ENCODE assay signal across 8 mouse cellular contexts in the genomic region with DNA sequence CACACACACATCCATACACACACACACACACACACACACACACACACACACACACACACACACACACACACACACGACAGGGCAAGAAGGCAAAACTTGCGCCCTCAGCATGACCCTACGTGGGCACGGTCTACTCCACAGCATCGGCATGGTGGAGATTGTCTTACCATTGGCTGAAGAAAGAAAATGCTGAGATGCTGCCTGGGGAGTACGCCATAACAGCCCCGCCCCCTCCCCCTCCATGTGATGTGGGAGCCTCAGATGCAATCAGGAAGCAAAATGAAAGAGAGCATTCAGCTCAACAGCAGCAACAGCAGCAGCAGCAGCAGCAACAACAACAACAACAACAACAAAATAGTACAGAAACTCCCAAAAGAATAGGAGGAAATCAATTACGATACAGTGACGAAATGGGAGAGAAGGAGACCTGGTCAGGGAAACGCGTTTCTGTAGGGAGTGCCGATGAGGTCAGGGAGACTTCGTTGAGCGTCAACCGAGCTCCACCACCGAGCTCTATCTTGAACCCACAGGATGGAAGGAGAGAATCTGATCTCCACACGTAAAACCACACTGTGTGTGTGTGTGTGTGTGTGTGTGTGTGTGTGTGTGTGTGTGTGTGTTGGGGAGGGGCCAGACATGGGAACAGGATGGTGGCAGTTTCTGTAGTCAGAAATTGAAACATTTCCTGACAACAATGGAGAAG. TPM values are rescaled to one million over a fixed set of nuclear protein-coding genes. Genes with fewer than 3 reads are reported as not detected.
A peak's percentile ranks its signal among the peaks of the same experiment; 100 is the strongest.
DNase-seq lines count a peak whose midpoint lies in the region; ATAC-seq and TF ChIP-seq lines count a peak whose summit lies in the region.

No protein-coding gene starts in this region.

- WGBS in heart, embryonic 16.5 days = 53% methylated on average over 17 of the region's 17 CpGs
- WGBS in limb, embryonic 14.5 days = 63% methylated on average over 17 of the region's 17 CpGs
- WGBS in neural tube, embryonic 15.5 days = 64% methylated on average over 17 of the region's 17 CpGs

- peaks cover 4% of the 10 kb centered on the region for H3K4me1 ChIP-seq in heart, embryonic 16.5 days (ENCODE audit: control insufficient read depth, insufficient read depth, low read length)
- peaks cover 4% of the 10 kb centered on the region for H3K4me1 ChIP-seq in limb, embryonic 14.5 days (ENCODE audit: control insufficient read depth, insufficient read depth, low read length)
- peaks cover 10% of the 10 kb centered on the region for H3K4me1 ChIP-seq in neural tube, embryonic 15.5 days

- TF ChIP-seq POLR2A in limb, embryonic 14.5 days (IDR thresholded peaks at IDR 0.05; ENCODE audit: borderline replicate concordance, extremely low read depth, insufficient read depth, insufficient read length) = no peak

- H3K36me3 ChIP-seq in heart, embryonic 16.5 days (ENCODE audit: control insufficient read depth, insufficient read depth) = no peaks in the 10 kb centered on the region
- H3K36me3 ChIP-seq in limb, embryonic 14.5 days (ENCODE audit: control insufficient read depth, insufficient read depth, low read length) = no peaks in the 10 kb centered on the region
- H3K36me3 ChIP-seq in neural tube, embryonic 15.5 days = no peaks in the 10 kb centered on the region

- H3K9ac ChIP-seq in heart, embryonic 16.5 days (ENCODE audit: low read length) = no peak overlapping the region; the same call in 1 of the 2 replicates
- H3K9ac ChIP-seq in limb, embryonic 14.5 days (ENCODE audit: low read depth, low read length, severe bottlenecking) = peak overlapping the region; percentile 21; the same call in 1 of the 2 replicates
- H3K9ac ChIP-seq in neural tube, embryonic 15.5 days (replicated peaks) = no peak overlapping the region

- peak; percentile 93 for DNase-seq in heart, adult 11 months
- DNase-seq in heart, postnatal 4 days = no peak
- DNase-seq in limb, embryonic 14.5 days (ENCODE audit: low spot score) = no peak
- DNase-seq in cerebellum, postnatal 4 days (ENCODE audit: low spot score in 2 of 2) = no peak
- DNase-seq in cerebellum, adult 11-12 months = no peak
- no peak for DNase-seq in frontal cortex, postnatal 10 days (ENCODE audit: low spot score in 2 of 2)

- no peaks in the 10 kb centered on the region for H3K9me3 ChIP-seq in heart, embryonic 16.5 days (replicated peaks; ENCODE audit: control insufficient read depth, low read length)
- H3K9me3 ChIP-seq in limb, embryonic 14.5 days (ENCODE audit: control insufficient read depth, low read length) = no peaks in the 10 kb centered on the region
- H3K9me3 ChIP-seq in neural tube, embryonic 15.5 days (replicated peaks) = no peaks in the 10 kb centered on the region

- H3K4me3 ChIP-seq in heart, embryonic 16.5 days (ENCODE audit: low read length) = peak overlapping the region; percentile 24
- no peak overlapping the region for H3K4me3 ChIP-seq in limb, embryonic 14.5 days (replicated peaks; ENCODE audit: low read length)
- H3K4me3 ChIP-seq in neural tube, embryonic 15.5 days (replicated peaks) = no peak overlapping the region

- no peak for ATAC-seq in heart, embryonic 16.5 days (replicated peaks; ENCODE audit: extremely low read depth, insufficient read depth, low FRiP score)
- ATAC-seq in limb, embryonic 14.5 days (ENCODE audit: low FRiP score, low read depth) = peak; percentile 15; the same call in 1 of the 2 replicates
- no peak for ATAC-seq in neural tube, embryonic 15.5 days (ENCODE audit: low FRiP score)

- peak overlapping the region; percentile 68 for H3K27ac ChIP-seq in heart, embryonic 16.5 days (ENCODE audit: low read length)
- no peak overlapping the region for H3K27ac ChIP-seq in limb, embryonic 14.5 days (replicated peaks; ENCODE audit: low read depth, low read length)
- 0 out of 2 replicates have a peak overlapping the region, but pooled peaks have one; percentile 28 for H3K27ac ChIP-seq in neural tube, embryonic 15.5 days (replicated peaks)

- peak overlapping the region; percentile 53 for H3K4me2 ChIP-seq in heart, embryonic 16.5 days (ENCODE audit: low read depth, low read length)
- no peak overlapping the region; the same call in 1 of the 2 replicates for H3K4me2 ChIP-seq in limb, embryonic 14.5 days (replicated peaks; ENCODE audit: low read depth, low read length, severe bottlenecking)
- peak overlapping the region; percentile 27 for H3K4me2 ChIP-seq in neural tube, embryonic 15.5 days

- H3K27me3 ChIP-seq in heart, embryonic 16.5 days (ENCODE audit: control insufficient read depth, insufficient read depth, low read length) = no peaks in the 10 kb centered on the region
- H3K27me3 ChIP-seq in limb, embryonic 14.5 days (ENCODE audit: control insufficient read depth, insufficient read depth, low read length) = no peaks in the 10 kb centered on the region
- no peaks in the 10 kb centered on the region for H3K27me3 ChIP-seq in neural tube, embryonic 15.5 days (replicated peaks)

RNA-seq across cellular contexts. Expression of gene Ramp3, which starts 21.5 kb away (rescaled TPM):
- total RNA-seq in heart, postnatal 4 days (2021) = 1 to 10 TPM; 3.6 to 3.7 TPM
- polyA plus RNA-seq in heart, embryonic 16.5 days (2015; fragmentation: Nextera tagmentation; extraction: Ambion mirVana) = 4.3 and 5.9 TPM in 2 replicates
- polyA plus RNA-seq in limb, embryonic 14.5 days (2012; rRNA removed) = 10.3 and 11.3 TPM in 2 replicates
- polyA plus RNA-seq in limb, embryonic 14.5 days (2014; fragmentation: Nextera tagmentation; extraction: Ambion mirVana) = 4.5 and 6.7 TPM in 2 replicates
- polyA plus RNA-seq in neural tube, embryonic 15.5 days (2015; fragmentation: Nextera tagmentation; extraction: Ambion mirVana) = 29.9 and 32.1 TPM in 2 replicates

RNA-seq across cellular contexts. Expression of gene Wap, which starts 41.4 kb away (rescaled TPM):
- total RNA-seq in heart, postnatal 4 days (2021) = not detected
- not detected in 2 replicates for polyA plus RNA-seq in heart, embryonic 16.5 days (2015; fragmentation: Nextera tagmentation; extraction: Ambion mirVana)
- not detected in 2 replicates for polyA plus RNA-seq in limb, embryonic 14.5 days (2012; rRNA removed)
- polyA plus RNA-seq in limb, embryonic 14.5 days (2014; fragmentation: Nextera tagmentation; extraction: Ambion mirVana) = not detected in 2 replicates
- polyA plus RNA-seq in neural tube, embryonic 15.5 days (2015; fragmentation: Nextera tagmentation; extraction: Ambion mirVana) = not detected in 2 replicates

RNA-seq across cellular contexts. Expression of gene Tbrg4, which starts 54.0 kb away (rescaled TPM):
- total RNA-seq in heart, postnatal 4 days (2021) = 100 to 1,000 TPM; 105 to 108 TPM
- 49.8 and 51.0 TPM in 2 replicates for polyA plus RNA-seq in heart, embryonic 16.5 days (2015; fragmentation: Nextera tagmentation; extraction: Ambion mirVana)
- 108 and 147 TPM in 2 replicates for polyA plus RNA-seq in limb, embryonic 14.5 days (2012; rRNA removed)
- 33.8 and 34.3 TPM in 2 replicates for polyA plus RNA-seq in limb, embryonic 14.5 days (2014; fragmentation: Nextera tagmentation; extraction: Ambion mirVana)
- polyA plus RNA-seq in neural tube, embryonic 15.5 days (2015; fragmentation: Nextera tagmentation; extraction: Ambion mirVana) = 34.2 and 39.9 TPM in 2 replicates
